Mouse (Mus musculus) forebrain, embryonic 15.5 days (tissue): ENCODE results near the gene Ncapd2. TPM values are rescaled to one million over a fixed set of nuclear protein-coding genes. Genes with fewer than 3 reads are reported as not detected.

Experiments used
- ATAC-seq: fragments of 200-750 bp; cut with Nextera tagmentation; replicated peaks from 2 replicates; pipeline ENCODE4 v1.8.0; 2017; ENCODE audit warnings: mild to moderate bottlenecking, moderate TSS enrichment, moderate library complexity
- H3K27ac ChIP-seq: fragments of 300-500 bp; sonication (generic); replicated peaks from 2 replicates; pipeline ENCODE4 v1.5.1; 2015; ENCODE audit warnings: mild to moderate bottlenecking, inconsistent platforms
- H3K27me3 ChIP-seq: fragments of 300-500 bp; sonication (generic); 2 replicates; pipeline ENCODE4 v1.6.1; 2015; ENCODE audit warnings: inconsistent platforms
- H3K36me3 ChIP-seq: fragments of 300-500 bp; sonication (generic); 2 replicates; pipeline ENCODE4 v1.6.1; 2015; ENCODE audit warnings: mild to moderate bottlenecking, inconsistent platforms
- H3K4me1 ChIP-seq: fragments of 300-500 bp; sonication (generic); 2 replicates; pipeline ENCODE4 v1.6.1; 2015; ENCODE audit warnings: inconsistent platforms
- H3K4me2 ChIP-seq: fragments of 300-500 bp; sonication (generic); replicated peaks from 2 replicates; pipeline ENCODE4 v1.6.1; 2015; ENCODE audit warnings: mild to moderate bottlenecking, inconsistent platforms
- H3K4me3 ChIP-seq: fragments of 300-500 bp; sonication (generic); 2 replicates; pipeline ENCODE4 v1.5.1; 2015; ENCODE audit warnings: mild to moderate bottlenecking, inconsistent platforms
- H3K9ac ChIP-seq: fragments of 300-500 bp; sonication (generic); replicated peaks from 2 replicates; pipeline ENCODE4 v1.6.1; 2015; ENCODE audit warnings: mild to moderate bottlenecking, inconsistent platforms
- H3K9me3 ChIP-seq: fragments of 300-500 bp; sonication (generic); 2 replicates; pipeline ENCODE4 v1.6.1; 2016; ENCODE audit warnings: inconsistent platforms
- WGBS: fragments of 180-500 bp; shearing (Covaris S2); methylation state at CpG from one replicate; pipeline ENCODE4 v1.1.7; 2015; ENCODE audit warnings: mixed read lengths; 5-methylcytosine and 5-hydroxymethylcytosine counted together
- polyA plus RNA-seq: library from polyadenylated mRNA; unstranded; fragments of >200 nt; fragmentation: Nextera tagmentation; extraction: Ambion mirVana; gene quantifications from 2 replicates; pipeline ENCODE4 v1.2.1, GENCODE M21; 2015

Gene Ncapd2
- polyA plus RNA-seq: 98.5 and 99.5 TPM in 2 replicates

- Histone ChIP-seq H3K9ac (peak within 1 kb of the TSS; percentile 81), H3K36me3 (peaks cover 39% of the 10 kb centered on the region), H3K27ac (peak within 1 kb of the TSS; percentile 100), H3K4me2 (peak within 1 kb of the TSS; percentile 77), H3K9me3 (no peaks in the 10 kb centered on the region), H3K27me3 (no peaks in the 10 kb centered on the region), H3K4me3 (peak within 1 kb of the TSS; percentile 83), H3K4me1 (peaks cover 29% of the 10 kb centered on the region)
- WGBS: under 1% methylated on average over 54 of the region's 54 CpGs
- ATAC-seq: peak; percentile 97
Observed at GRCm38 (mm10) chr6:125191332-125192015, at the start of gene Ncapd2, which contains the start of gene Mrpl51. Gene Ncapd2, minus strand, starts transcription at chr6:125191701. Gene Mrpl51, plus strand, starts transcription at chr6:125191801.

GRCm38 (mm10) chr6:125240617-125241016 lies 49.1 kb upstream of the Ncapd2 start:
- no peak overlapping the region for H3K4me3 ChIP-seq
- no peaks in the 10 kb centered on the region for H3K9me3 ChIP-seq
- no peak overlapping the region for H3K9ac ChIP-seq
- no peak overlapping the region for H3K4me2 ChIP-seq
- H3K36me3 ChIP-seq: no peaks in the 10 kb centered on the region
- no peaks in the 10 kb centered on the region for H3K27me3 ChIP-seq
- no peak overlapping the region for H3K27ac ChIP-seq
- H3K4me1 ChIP-seq: no peaks in the 10 kb centered on the region
- no peak for ATAC-seq
- WGBS: 86% methylated on average over 5 of the region's 5 CpGs

- Histone ChIP-seq H3K4me2 (no peak overlapping the region), H3K4me3 (no peak overlapping the region), H3K9me3 (no peaks in the 10 kb centered on the region), H3K27me3 (no peaks in the 10 kb centered on the region), H3K4me1 (no peaks in the 10 kb centered on the region), H3K27ac (no peak overlapping the region), H3K9ac (no peak overlapping the region), H3K36me3 (no peaks in the 10 kb centered on the region)
- no peak for ATAC-seq
- 94% methylated on average over 5 of the region's 5 CpGs for WGBS
Observed at GRCm38 (mm10) chr6:125239547-125239946, 48.0 kb upstream of the Ncapd2 start.

- Histone ChIP-seq H3K4me2 (no peak overlapping the region), H3K4me1 (no peaks in the 10 kb centered on the region), H3K4me3 (no peak overlapping the region), H3K9ac (no peak overlapping the region), H3K36me3 (no peaks in the 10 kb centered on the region), H3K27me3 (no peaks in the 10 kb centered on the region), H3K27ac (no peak overlapping the region), H3K9me3 (no peaks in the 10 kb centered on the region)
- 84% methylated on average over 6 of the region's 6 CpGs for WGBS
- ATAC-seq: no peak
Observed at GRCm38 (mm10) chr6:125238396-125238795, 46.9 kb upstream of the Ncapd2 start.

- WGBS: 92% methylated on average over 4 of the region's 4 CpGs
- Histone ChIP-seq H3K9ac (no peak overlapping the region), H3K4me2 (no peak overlapping the region), H3K27ac (no peak overlapping the region), H3K9me3 (no peaks in the 10 kb centered on the region), H3K36me3 (no peaks in the 10 kb centered on the region), H3K4me3 (no peak overlapping the region), H3K27me3 (no peaks in the 10 kb centered on the region), H3K4me1 (no peaks in the 10 kb centered on the region)
- ATAC-seq: no peak
Observed at GRCm38 (mm10) chr6:125237421-125237820, 45.9 kb upstream of the Ncapd2 start.

GRCm38 (mm10) chr6:125236782-125237181 lies 45.3 kb upstream of the Ncapd2 start, which contains the start of gene Cd27:
Gene Cd27, minus strand, starts transcription at chr6:125237010.
- ATAC-seq: no peak
- peaks cover 3% of the 10 kb centered on the region for H3K4me1 ChIP-seq
- H3K27ac ChIP-seq: no peak within 1 kb of the TSS
- H3K4me2 ChIP-seq: no peak within 1 kb of the TSS
- 25% methylated on average over 6 of the region's 6 CpGs for WGBS
- no peaks in the 10 kb centered on the region for H3K9me3 ChIP-seq
- H3K9ac ChIP-seq: no peak within 1 kb of the TSS
- no peak within 1 kb of the TSS for H3K4me3 ChIP-seq
- H3K36me3 ChIP-seq: no peaks in the 10 kb centered on the region
- H3K27me3 ChIP-seq: no peaks in the 10 kb centered on the region

- Histone ChIP-seq H3K27me3 (no peaks in the 10 kb centered on the region), H3K9ac (no peak overlapping the region), H3K27ac (no peak overlapping the region), H3K4me1 (peaks cover 8% of the 10 kb centered on the region), H3K36me3 (no peaks in the 10 kb centered on the region), H3K4me3 (no peak overlapping the region), H3K4me2 (no peak overlapping the region), H3K9me3 (no peaks in the 10 kb centered on the region)
- WGBS: 42% methylated on average over 6 of the region's 6 CpGs
- no peak for ATAC-seq
Observed at GRCm38 (mm10) chr6:125236341-125236740, 44.8 kb upstream of the Ncapd2 start.

- ATAC-seq: no peak
- Histone ChIP-seq H3K27ac (no peak overlapping the region), H3K27me3 (no peaks in the 10 kb centered on the region), H3K9ac (no peak overlapping the region), H3K4me3 (no peak overlapping the region), H3K36me3 (no peaks in the 10 kb centered on the region), H3K4me1 (peaks cover 12% of the 10 kb centered on the region), H3K4me2 (no peak overlapping the region), H3K9me3 (no peaks in the 10 kb centered on the region)
- 86% methylated on average over 5 of the region's 5 CpGs for WGBS
Observed at GRCm38 (mm10) chr6:125234520-125234828, 43.0 kb upstream of the Ncapd2 start.

GRCm38 (mm10) chr6:125233816-125234519 lies 42.5 kb upstream of the Ncapd2 start:
- no peaks in the 10 kb centered on the region for H3K27me3 ChIP-seq
- no peak overlapping the region for H3K9ac ChIP-seq
- no peak overlapping the region for H3K4me3 ChIP-seq
- no peaks in the 10 kb centered on the region for H3K9me3 ChIP-seq
- ATAC-seq: no peak
- peaks cover 12% of the 10 kb centered on the region for H3K4me1 ChIP-seq
- WGBS: 68% methylated on average over 7 of the region's 7 CpGs
- H3K4me2 ChIP-seq: no peak overlapping the region
- H3K36me3 ChIP-seq: no peaks in the 10 kb centered on the region
- no peak overlapping the region for H3K27ac ChIP-seq

- Histone ChIP-seq H3K9ac (no peak overlapping the region), H3K4me3 (no peak overlapping the region), H3K27me3 (no peaks in the 10 kb centered on the region), H3K27ac (no peak overlapping the region), H3K9me3 (no peaks in the 10 kb centered on the region), H3K4me2 (no peak overlapping the region), H3K4me1 (peaks cover 12% of the 10 kb centered on the region), H3K36me3 (no peaks in the 10 kb centered on the region)
- ATAC-seq: no peak
- WGBS: 86% methylated on average over 6 of the region's 6 CpGs
Observed at GRCm38 (mm10) chr6:125232516-125232915, 41.0 kb upstream of the Ncapd2 start.

- H3K9me3 ChIP-seq: no peaks in the 10 kb centered on the region
- peak overlapping the region; percentile 75 for H3K4me2 ChIP-seq
- no peak overlapping the region for H3K27ac ChIP-seq
- no peak for ATAC-seq
- peaks cover 12% of the 10 kb centered on the region for H3K4me1 ChIP-seq
- peak overlapping the region; percentile 40 for H3K4me3 ChIP-seq
- H3K36me3 ChIP-seq: no peaks in the 10 kb centered on the region
- peak overlapping the region; percentile 55; the same call in 1 of the 2 replicates for H3K9ac ChIP-seq
- no peaks in the 10 kb centered on the region for H3K27me3 ChIP-seq
- WGBS: 54% methylated on average over 4 of the region's 4 CpGs
Observed at GRCm38 (mm10) chr6:125232045-125232437, 40.5 kb upstream of the Ncapd2 start.

- 8% methylated on average over 16 of the region's 16 CpGs for WGBS
- Histone ChIP-seq H3K9ac (peak within 1 kb of the TSS; percentile 55), H3K27me3 (no peaks in the 10 kb centered on the region), H3K4me1 (peaks cover 12% of the 10 kb centered on the region), H3K4me3 (peak within 1 kb of the TSS; percentile 40), H3K4me2 (peak within 1 kb of the TSS; percentile 75), H3K9me3 (no peaks in the 10 kb centered on the region), H3K27ac (no peak within 1 kb of the TSS; the same call in 1 of the 2 replicates), H3K36me3 (no peaks in the 10 kb centered on the region)
- peak; percentile 74 for ATAC-seq
Observed at GRCm38 (mm10) chr6:125231117-125232044, 39.9 kb upstream of the Ncapd2 start, which contains the start of gene Tapbpl. Gene Tapbpl, minus strand, starts transcription at chr6:125231860.
